Mouse (Mus musculus) cerebellum, postnatal 25 days (tissue): ENCODE measurements around the gene Faf2.

Experiments
- DNase-seq, 2 experiments: peaks; one replicate each; pipeline ENCODE4 v3.0.0; 2021; ENCODE audit warnings: mixed read lengths in 2 of 2

The Faf2 gene

DNA sequence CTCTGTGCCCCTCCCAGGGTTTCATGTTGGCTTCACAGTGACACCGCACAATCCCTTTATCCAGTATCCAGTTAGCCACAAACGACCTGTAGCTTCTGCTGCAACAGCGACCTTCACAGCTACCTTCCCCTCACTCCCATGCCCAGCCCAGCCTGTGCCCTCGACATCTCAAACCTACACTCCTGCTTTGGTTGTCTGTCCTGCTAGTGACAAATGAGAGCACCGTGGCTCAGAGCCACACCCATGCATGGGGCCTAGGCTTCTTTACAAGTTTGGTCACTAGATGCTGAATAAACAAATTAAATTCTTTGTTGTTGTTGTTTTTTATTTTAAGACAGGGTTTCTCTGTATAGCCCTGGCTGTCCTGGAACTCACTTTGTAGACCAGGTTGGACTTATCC lies 14.4 kb upstream of the Faf2 start:
- DNase-seq, result peak in 1 of 2 experiments; percentile 16

DNA sequence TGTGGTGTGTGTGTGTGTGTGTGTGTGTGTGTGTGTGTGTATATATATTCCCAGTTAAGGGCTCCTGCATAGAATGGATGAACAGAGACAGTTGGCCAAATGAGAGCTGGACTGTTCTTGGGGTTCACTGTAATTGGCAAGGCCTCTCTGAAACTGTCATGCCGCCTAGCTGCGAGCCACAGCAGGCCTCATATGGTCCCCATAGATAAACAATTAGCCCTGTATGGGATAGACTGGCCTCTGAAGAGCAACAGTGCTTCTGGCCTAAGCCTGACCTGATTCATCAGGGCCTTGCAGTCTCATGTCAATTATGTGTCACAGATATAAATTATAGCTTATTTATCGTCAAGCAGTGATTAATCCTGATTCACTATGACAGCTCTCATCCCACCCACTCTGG lies 13.6 kb upstream of the Faf2 start:
- DNase-seq, result peak in 1 of 2 experiments; percentile 16

DNA sequence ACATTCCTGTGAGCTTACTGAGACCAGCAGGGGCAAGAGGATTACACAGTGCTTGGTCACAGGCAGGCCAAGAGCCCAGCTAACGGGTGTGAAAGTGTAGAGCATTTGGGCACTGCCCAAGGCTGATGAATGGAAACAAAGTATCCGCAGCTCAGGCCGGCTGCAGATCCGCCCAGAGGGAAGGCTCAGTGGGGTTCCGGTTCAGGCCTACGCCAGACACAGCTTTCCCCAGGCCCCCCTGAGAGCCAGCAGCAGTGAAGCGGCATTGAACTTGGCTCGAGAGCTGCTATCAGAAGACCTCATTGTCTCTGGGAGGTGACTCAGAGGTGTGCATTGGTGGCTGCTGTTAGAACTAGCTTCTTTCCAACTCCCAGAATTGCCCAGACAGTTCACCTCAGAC lies 12.9 kb upstream of the Faf2 start:
- DNase-seq, result peak; percentile 69 to 74

DNA sequence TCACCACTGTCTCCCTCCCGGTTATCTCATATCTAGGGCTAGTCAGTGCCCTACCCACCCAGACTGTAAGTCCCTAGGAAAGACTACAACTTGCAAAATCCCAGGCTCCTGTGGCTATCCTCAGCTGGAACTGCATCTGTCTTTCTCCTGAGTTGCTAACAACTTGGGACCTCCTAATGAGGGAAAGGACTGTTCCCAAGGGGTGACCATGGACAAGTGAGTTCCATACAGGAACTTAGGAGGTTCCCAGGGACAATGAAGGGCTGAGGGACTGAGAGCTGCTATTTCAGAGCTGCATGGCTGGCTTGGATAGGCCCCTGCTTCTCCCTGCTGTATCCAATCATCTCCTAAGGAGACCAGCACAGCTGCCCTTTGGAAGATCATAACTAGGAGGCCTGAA lies 12.3 kb upstream of the Faf2 start:
- peak; percentile 20 to 37 for DNase-seq

DNA sequence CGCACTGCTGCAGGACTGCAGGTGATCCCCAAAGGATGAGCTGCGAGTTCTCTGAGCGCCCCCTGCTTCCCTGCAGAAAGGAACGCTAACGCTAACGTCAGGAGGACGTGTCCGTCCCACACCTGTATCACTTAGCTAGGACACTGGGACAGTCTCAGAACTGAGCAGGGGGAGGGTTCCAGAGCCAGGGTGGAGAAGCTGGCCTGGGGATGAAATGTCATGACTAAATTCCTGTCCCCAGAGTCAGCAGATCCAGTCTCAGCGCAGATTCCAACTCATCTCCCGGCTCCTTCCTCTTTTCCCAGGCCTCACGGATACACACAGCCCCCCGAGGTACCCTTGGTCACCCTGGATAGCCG lies 11.0 kb upstream of the Faf2 start:
- peak in 1 of 2 experiments; percentile 64 for DNase-seq

DNA sequence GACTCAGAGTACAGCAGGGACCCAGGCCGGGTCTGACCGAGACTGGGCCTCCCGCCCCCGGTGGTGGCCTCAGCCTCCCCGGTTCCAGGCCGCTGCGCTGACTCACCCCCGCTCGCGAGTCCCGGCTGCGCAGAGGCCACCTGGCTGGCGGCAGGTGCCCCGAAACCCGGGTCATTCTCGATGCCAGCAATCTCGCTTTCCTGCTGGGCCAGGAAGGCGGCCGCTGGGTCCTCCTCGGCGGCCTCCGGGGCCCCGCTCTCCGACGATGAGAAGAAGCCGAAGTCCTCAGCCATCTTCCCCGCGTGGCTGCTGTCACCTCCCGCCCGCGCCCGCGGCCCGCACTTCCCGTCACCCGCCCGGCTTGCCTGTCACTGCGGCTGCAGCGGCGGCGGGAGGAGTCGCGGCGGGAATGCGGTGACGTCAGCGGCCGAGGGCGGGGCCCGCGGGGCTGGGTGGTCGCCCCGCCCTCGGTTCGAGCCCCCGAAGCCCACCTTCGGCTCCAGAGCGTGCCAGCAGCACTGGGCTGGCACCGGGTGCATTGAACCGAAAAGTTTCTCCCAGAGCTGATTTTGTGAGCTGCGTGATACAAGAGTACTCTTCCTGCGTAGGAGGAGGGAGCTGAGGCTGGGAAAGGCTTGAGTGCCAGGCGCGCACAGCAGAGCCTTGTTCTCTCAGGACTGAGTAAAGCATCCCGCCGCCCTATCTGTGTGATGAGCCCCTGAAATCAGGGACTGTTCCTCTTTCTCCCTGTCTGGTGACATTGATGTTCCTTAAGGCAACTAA lies 10.4 kb upstream of the Faf2 start, which contains the start of gene Cltb:
Cltb (minus strand) TSS at position 373 of the 783 bp plus-strand sequence.
- DNase-seq, result peak; percentile 98

DNA sequence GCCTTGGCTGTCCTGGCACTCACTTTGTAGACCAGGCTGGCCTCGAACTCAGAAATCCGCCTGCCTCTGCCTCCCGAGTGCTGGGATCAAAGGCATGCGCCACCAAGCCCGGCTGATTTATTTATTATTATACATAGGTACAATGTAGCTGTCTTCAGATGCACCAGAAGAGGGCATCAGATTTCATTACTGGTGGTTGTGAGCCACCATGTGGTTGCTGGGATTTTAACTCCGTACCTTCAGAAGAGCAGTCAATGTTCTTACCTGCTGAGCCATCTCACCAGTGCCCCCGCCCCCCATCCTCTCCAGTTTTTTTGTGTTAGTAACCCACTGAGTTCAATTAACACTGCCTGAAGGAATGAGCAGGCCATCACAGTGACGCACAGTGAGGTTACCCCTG lies 8.4 kb upstream of the Faf2 start:
- peak in 1 of 2 experiments; percentile 30 for DNase-seq

DNA sequence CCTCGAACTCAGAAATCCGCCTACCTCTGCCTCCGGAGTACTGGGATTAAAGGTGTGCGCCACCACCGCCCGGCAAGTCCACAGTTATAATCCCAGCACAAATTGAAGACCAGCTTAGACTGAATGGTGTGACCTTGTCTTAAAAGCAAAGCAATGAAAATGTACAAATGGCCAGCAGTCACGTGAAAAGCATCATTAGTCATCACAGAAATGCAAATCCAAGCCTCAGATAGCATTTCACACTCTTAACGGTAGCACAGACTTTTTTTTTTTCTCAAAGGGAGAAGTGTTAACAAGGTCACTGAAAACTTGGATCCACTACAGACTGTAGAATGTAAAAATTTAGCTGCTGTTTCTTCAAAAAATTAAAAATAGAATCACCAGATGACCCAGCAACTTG lies 5.3 kb upstream of the Faf2 start:
- DNase-seq, result no peak

DNA sequence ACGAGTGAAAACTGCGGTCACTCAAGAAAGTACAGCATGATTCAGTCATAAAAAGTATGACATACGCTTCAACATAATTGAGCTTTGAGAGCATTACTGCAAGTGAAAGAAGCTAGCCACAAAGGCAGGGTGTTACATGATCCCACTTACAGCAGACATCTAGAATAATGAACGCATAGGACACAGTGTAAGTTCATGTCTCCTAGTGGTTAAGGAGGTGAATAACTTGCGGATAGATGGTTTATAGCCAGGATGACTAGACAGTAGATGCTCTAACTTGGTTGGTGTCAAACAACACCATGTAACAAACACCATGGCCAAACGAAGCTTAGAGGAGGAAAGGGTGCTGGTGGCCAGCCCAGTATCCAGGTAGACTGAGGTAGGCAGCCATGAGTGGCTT lies 4.6 kb upstream of the Faf2 start:
- DNase-seq, result no peak

DNA sequence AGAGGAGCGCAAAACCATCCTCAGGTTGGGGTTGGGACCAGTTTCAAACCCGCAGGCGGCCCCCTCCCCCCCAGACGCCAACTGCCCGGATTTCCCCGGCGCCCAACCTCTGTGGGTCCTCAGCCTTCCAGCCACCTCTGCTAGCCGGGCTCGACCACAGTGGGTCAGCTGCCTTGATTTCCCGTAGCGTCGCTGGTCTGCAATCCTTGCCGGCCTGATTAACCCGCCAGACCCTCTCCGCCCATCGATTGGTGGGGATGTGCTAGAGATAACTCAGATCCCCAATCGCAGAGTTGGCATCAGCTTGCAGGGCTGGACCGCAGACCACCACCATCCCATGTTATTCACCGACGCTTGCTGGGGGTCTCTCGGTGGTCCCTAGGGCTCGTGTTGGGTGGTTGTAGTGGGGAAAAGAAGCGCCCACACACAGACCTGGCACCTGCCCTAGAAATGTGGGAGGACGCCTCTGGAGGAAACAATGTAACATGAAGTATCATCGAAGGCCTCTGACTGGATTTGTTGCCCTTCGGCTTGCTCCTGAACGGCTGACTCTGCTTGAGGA lies 457 bp downstream of the Faf2 start:
- no peak for DNase-seq

DNA sequence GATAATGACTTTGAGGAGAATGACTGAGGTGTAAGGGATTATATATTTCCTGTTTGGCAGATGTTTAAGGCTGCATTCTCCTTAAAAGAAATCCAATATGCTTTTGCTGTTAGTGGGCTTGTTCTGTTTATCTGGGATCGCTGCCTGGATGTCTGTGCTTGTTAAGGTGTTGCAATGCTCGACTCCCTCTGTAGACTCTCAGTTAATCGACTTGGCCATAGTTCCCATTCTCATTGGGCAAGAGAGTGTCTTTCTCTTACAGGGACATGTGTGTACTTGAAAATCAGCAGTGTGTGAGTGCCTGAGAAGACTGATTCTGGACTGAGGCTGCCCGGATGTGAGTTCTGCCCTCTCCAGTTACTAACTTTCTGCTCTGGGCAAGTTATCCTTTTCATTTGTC lies 7.5 kb downstream of the Faf2 start:
- DNase-seq, result no peak

DNA sequence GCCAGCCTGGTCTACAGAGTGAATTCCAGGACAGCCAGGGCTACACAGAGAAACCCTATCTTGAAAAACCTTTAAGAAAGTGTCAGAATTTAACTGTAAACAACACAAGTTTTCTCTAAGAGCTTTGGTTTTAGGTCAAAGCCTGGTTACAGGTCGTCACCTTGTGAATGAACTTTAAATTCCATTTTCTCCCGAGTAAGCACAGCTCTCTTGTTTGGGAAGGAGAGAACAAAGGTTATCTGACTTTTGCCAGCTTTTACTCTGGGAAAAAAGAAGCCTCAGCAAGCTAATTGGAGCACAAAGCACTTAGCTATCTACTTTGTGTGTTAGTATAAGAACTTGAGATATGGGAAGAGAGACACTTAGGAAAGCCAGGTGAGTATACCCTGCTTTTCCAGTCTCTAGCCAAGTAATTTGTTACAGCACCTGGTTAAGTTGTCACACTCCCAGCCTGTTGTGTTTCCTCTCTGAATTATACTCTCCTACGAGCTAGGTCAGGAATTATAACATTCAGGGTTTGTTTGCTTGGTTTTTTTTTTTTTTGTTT lies 11.2 kb downstream of the Faf2 start:
- no peak for DNase-seq

DNA sequence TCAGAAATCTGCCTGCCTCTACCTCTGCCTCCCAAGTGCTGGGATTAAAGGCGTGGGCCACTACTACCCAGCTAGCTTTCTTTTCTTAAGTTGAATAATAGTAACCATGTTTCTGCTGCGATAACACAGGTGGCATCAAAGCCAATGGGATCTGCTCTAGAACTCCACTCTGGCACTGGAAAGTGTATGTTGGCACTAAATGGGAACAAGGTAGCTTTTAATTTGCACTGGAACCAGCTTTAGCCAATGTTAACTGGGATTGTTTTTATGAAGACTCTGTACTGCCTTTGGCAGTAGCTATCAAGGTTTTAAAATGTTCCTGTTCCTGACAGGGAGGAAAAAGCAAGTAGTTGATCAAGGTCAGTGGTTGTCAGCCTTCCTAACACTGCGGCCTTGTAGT lies 13.4 kb downstream of the Faf2 start:
- DNase-seq, result no peak

DNA sequence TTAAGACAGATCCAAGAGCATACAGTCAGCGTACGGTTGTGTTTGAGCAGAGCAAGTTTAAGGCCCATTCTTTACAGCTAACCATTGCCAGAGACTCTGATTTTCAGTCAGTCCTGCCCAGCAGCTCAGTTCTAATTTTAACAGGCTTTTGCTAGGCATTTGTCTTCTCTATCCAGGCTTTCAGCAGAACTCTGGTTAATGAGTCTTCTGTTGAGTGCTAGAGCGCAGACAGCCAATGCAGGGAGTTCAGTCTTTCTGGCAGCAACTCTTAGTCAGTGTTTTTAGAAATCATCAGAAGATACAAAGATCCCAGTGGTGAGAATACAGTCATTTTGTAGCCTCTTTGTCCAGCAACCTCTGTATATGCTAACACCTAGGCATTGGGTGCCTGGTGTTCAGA lies 28.9 kb downstream of the Faf2 start:
- DNase-seq, result no peak

DNA sequence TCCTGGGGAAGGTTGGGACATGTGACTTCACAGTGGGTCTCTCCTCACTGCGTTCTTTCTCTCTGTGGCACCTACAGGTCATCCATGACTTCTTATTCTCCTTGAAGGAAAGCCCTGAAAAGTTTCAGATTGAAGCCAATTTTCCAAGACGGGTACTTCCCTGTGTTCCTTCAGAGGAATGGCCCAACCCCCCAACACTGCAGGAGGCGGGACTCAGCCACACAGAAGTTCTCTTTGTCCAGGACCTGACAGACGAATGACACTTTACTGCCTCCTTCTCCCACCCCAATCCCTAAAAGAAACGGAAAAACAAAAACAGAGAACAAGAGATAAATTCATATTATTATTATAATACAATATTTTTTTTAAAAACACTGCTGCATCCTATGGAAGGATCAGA lies 39.3 kb downstream of the Faf2 start:
- DNase-seq, result no peak

DNA sequence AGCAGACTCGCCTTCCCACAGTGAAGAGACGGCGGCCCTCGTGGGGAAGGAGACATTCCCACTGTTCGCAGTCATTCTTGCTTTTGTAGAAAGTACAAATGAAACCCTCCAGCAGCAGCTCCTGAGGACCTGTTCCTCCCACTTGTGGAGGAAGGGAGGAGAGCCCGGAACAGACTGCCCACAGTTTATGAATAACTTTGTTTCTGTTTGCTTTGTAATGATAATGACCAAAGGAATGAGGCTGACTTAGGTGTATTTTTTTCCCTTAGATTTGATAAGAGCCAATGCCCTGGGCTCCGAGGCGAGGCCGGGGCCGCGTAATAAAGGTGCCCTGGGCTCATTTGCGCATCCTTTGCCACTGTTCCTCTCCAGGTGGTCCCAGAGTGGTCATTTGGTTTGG lies 39.8 kb downstream of the Faf2 start:
- DNase-seq, result no peak

DNA sequence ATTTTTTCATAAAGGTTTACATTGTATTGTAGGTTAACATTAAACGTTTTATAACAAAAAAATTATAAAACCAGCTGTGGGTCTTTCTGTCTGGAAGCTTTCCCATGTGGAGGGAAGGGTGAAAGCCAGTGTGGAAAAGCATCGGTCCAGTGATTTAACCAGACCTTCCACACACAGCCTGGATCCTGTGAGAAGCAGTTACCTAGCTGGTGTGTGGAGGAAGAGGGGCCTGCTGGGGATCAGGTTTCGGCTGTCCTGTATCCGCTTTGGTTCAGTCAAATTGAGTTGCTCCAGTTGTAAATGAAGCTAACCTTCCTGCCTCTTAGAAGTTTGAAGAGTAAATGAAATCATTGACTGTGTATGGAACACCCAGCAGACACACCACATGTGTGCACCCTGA lies 42.4 kb downstream of the Faf2 start:
- DNase-seq, result no peak

DNA sequence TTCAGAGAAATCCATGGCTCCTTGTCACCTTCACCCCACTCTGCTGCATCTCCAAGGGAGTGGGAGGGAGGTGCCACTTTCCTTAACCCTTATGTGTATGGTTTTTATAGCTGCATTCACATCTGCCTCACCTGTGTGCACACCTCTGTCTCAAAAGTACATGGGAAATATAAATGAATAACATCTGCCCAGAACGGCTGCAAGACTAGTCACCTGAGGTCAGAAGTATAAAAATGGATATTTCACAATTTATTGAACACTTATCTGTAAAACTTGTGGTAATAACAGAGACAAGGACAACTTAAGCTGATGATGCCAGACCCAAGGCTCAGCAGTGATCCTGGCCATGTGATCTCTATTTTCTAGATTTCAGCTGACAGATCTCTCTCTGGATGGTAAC lies 42.9 kb downstream of the Faf2 start:
- DNase-seq, result no peak

DNA sequence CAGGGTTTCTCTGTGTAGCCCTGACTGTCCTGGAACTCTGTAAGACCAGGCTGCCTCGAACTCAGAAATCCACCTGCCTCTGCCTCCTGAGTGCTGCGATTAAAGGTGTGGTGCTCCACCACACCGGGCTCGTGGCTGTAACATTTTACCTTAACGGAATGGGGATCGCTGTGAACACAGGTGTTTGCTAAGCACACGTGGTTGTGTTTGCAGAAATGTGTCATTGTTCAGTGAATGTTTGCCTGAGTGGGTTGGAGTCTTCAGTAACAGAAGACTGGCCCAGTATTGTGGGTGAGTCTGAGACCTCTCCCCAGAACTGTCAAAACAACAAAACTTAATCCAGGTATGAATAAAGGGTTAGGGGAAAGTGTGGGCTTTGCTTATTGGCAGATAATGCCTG lies 43.5 kb downstream of the Faf2 start:
- no peak for DNase-seq

DNA sequence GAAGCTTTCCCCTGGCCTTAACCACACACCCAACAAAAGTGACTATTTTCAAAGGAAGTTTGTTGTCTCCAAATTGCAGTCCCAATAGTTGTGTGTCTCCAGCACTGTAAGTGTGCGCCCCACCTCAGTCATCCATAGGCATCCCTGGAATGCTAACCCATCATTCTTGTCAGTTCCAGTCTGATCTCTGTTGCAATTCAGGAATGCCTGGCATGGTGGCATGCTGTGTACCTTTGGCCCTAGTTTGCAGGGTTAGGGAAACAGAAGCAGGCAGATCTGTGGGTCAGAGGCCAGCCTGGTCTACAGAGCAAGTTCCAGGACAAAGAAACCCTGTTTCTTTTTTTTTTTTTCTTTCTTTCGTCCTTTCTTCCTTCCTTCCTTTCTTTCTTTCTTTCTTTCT lies 48.9 kb downstream of the Faf2 start:
- no peak for DNase-seq

DNA sequence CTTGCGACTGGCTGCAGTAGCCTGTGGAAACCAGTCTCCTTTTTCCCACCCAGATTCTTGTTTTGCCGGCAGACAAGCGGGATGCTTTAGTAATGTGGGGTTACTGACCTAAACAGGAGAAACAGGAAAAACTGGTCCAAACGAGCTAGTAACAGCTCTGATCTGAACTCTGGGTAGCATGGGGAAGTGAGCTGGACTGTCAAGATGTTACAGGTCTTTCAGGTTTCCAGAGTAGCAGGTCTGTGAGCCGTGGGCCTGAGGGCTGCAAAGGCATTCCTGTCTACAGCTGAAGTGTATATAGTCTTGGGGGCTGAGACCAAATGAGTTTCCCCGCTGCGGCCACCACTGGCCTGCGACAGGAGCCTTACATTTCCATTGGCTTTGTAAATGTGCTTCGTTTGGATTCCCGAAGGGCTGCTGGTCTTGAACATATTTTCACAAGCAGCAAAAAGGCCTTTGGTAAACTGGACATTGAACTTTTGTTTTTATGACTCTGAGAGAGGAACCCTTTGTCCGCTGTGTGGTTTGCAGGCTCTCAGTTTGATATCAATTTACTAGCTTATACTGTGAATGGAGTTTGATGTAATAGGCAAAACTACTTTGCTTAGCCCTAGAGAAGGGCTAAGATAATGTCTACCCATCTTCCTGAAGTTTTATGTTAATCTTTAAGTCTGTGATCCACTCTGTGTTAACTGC lies 54.5 kb downstream of the Faf2 start:
- DNase-seq, result no peak

DNA sequence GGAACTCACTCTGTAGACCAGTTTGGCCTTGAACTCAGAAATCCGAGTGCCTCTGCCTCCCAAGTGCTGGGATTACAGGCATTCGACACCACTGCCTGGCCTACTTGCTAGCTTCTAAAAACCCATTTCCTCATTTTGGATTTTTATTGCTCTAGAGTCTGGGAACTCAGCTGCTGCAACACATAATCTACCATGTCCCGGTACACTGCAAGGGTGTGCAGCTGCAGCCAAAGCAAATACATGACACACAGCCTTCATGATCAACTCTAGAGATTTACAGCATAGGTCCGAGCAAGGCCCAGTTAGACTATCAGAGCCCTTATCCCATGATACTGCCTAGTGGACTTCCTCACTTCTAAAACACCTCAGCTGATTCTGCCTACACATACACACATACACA lies 56.7 kb downstream of the Faf2 start:
- DNase-seq, result no peak

DNA sequence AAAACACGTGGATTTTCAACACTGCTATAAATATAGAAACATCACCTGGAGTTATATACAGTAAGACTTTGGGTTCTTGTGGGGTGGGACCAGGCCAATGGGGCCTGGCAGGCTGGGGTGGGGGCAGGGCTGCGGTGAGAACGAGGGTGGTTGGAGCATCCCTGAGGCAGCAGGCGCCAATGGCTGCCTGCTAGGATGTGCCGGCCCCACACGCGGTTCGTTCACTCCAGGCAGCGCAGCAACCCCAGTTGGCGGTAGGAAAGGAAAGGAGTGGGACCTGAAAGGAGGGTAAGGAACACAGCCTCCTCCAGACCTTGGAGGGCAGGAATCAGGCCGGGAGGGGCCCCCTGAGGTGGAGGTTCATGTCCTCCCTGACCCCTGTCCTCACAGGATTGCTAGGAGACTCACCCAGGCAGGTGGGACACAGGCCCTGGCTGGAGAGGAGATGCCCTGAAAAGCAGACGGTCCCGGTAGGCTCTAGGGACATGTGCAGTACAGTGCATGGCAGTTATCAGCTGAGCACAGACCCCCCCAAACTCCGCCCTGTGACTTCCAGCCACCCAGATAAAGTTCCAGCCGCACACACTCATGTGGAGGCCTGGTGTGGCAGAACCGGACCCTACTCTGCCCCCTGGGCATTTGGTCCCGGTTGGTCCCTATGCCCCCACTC lies 58.7 kb downstream of the Faf2 start:
- no peak for DNase-seq
